In the genomic region with DNA sequence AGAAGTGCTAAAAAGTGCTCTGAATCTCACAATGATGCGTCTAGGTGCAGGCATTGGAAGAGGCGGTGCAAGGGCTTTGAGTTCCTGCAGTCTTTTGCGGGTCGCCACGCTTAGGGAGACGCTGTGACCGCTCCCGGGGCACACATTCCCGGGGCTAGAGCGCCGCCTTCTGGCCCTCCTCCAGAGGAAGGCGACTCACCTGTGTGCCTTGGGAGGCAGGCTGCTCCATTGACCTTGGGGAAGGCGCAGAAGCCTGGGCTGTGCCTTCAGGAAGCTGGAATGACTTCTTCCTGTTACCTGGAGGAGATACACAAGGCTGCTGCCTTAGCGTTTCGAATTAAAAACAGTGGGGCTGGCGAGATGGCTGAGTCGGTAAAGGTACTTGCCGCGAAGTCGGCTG, we compare ENCODE assay signal across 9 mouse cellular contexts. TPM values are rescaled to one million over a fixed set of nuclear protein-coding genes. Genes with fewer than 3 reads are reported as not detected.
DNase-seq lines count a peak whose midpoint lies in the region; ATAC-seq and TF ChIP-seq lines count a peak whose summit lies in the region.
"Had no signal": no experiment of that assay in that cellular context is flagged by ENCODE, and none has a peak within 500 bp of the region (broad histone marks: within the 10 kb centered on the region; RNA-seq: fewer than 3 reads in every experiment).

No protein-coding gene starts in this region.

- ATAC-seq in kidney, embryonic 14.5 days (ENCODE audit: low FRiP score, low TSS enrichment): 0 out of 2 replicates have a peak, but pooled peaks have one; percentile 29
- no peak for ATAC-seq in Patski
- no peak for ATAC-seq in liver, embryonic 11.5 days (replicated peaks; ENCODE audit: low FRiP score)

- H3K36me3 ChIP-seq in kidney, embryonic 14.5 days (ENCODE audit: control insufficient read depth, insufficient read depth, low read length): no peaks in the 10 kb centered on the region
- no peaks in the 10 kb centered on the region for H3K36me3 ChIP-seq in E14TG2a.4 (ENCODE audit: insufficient read depth, low read length)
- no peaks in the 10 kb centered on the region for H3K36me3 ChIP-seq in liver, embryonic 11.5 days (ENCODE audit: control insufficient read depth, insufficient read depth, low read length)
- H3K36me3 ChIP-seq: heart, embryonic 13.5 days; limb, embryonic 13.5 days had no signal

- peaks cover 9% of the 10 kb centered on the region; the same call in 1 of the 2 replicates for H3K4me1 ChIP-seq in kidney, embryonic 14.5 days (ENCODE audit: control insufficient read depth, insufficient read depth, low read length)
- peaks cover 47% of the 10 kb centered on the region for H3K4me1 ChIP-seq in E14TG2a.4 (replicated peaks; ENCODE audit: low read depth, low read length)
- peaks cover 14% of the 10 kb centered on the region for H3K4me1 ChIP-seq in liver, embryonic 11.5 days (replicated peaks; ENCODE audit: control insufficient read depth, insufficient read depth, low read length)

- no peak for DNase-seq in kidney, adult 9 months
- DNase-seq in Patski (ENCODE audit: low read depth, low spot score): no peak
- DNase-seq in liver, embryonic 11.5 days (ENCODE audit: low spot score): no peak
- DNase-seq in B cell, adult 2 months: no peak
- DNase-seq in gastrocnemius, postnatal 36 days: no peak

- TF ChIP-seq CTCF in E14TG2a.4 (conservative IDR thresholded peaks at IDR 0.05; ENCODE audit: low read length) (peak; percentile 48), Patski (IDR thresholded peaks at IDR 0.05) (peak; percentile 53)

- CTCF ChIA-PET in Patski (lab: Charles Lee): interaction anchor here (0.8 to 2.6 kb wide), 8 partner anchors 12 to 389 kb away, joined by 3 to 9 read pairs (median 3); no protein-coding TSS in a partner anchor

- in situ Hi-C loops in Patski (cut with MboI; ENCODE audit: low pct_unique_long_range_greater_than_20kb): no loop called here

- intact Hi-C loops in gastrocnemius, postnatal 36 days (cut with DNase I): no loop called here

- no peak overlapping the region for H3K4me2 ChIP-seq in kidney, embryonic 14.5 days (replicated peaks; ENCODE audit: low read depth, low read length)
- H3K4me2 ChIP-seq in liver, embryonic 11.5 days: peak overlapping the region; percentile 31; the same call in 1 of the 2 replicates
- H3K4me2 ChIP-seq: heart, embryonic 13.5 days; limb, embryonic 13.5 days had no signal

- H3K4me3 ChIP-seq in kidney, embryonic 14.5 days (ENCODE audit: low read length): no peak overlapping the region
- no peak overlapping the region for H3K4me3 ChIP-seq in E14TG2a.4 (replicated peaks; ENCODE audit: low read length)
- no peak overlapping the region for H3K4me3 ChIP-seq in liver, embryonic 11.5 days (ENCODE audit: low read depth, low read length)
- H3K4me3 ChIP-seq: heart, embryonic 13.5 days; limb, embryonic 13.5 days had no signal

- no peak overlapping the region for H3K27ac ChIP-seq in kidney, embryonic 14.5 days (ENCODE audit: low read depth, low read length)
- H3K27ac ChIP-seq in liver, embryonic 11.5 days (ENCODE audit: low read depth, low read length): no peak overlapping the region
- H3K27ac ChIP-seq: heart, embryonic 13.5 days; limb, embryonic 13.5 days had no signal

- peaks cover 49% of the 10 kb centered on the region for H3K27me3 ChIP-seq in kidney, embryonic 14.5 days (ENCODE audit: control insufficient read depth, insufficient read depth, low read length)
- H3K27me3 ChIP-seq in E14TG2a.4 (ENCODE audit: insufficient read depth, low read length): peaks cover 56% of the 10 kb centered on the region
- no peaks in the 10 kb centered on the region for H3K27me3 ChIP-seq in Patski
- peaks cover 59% of the 10 kb centered on the region for H3K27me3 ChIP-seq in liver, embryonic 11.5 days (replicated peaks; ENCODE audit: control insufficient read depth, insufficient read depth, low read length)

- no peak overlapping the region for H3K9ac ChIP-seq in kidney, embryonic 14.5 days (ENCODE audit: low read depth, low read length)
- H3K9ac ChIP-seq in liver, embryonic 11.5 days (ENCODE audit: low read depth, low read length): no peak overlapping the region
- H3K9ac ChIP-seq: heart, embryonic 13.5 days; limb, embryonic 13.5 days had no signal

- WGBS in kidney, embryonic 14.5 days: 26% methylated on average over 20 of the region's 20 CpGs
- 9% methylated on average over 20 of the region's 20 CpGs for WGBS in liver, embryonic 11.5 days

- no peaks in the 10 kb centered on the region for H3K9me3 ChIP-seq in kidney, embryonic 14.5 days (ENCODE audit: control insufficient read depth, low read length)
- H3K9me3 ChIP-seq in E14TG2a.4 (ENCODE audit: low read length): no peaks in the 10 kb centered on the region
- no peaks in the 10 kb centered on the region for H3K9me3 ChIP-seq in liver, embryonic 11.5 days (ENCODE audit: control insufficient read depth, low read length)
- H3K9me3 ChIP-seq: heart, embryonic 13.5 days; limb, embryonic 13.5 days had no signal

- POLR2A ChIA-PET in Patski (lab: Charles Lee): no interaction called here

RNA-seq across cellular contexts. Expression of a gene that starts 12.9 kb away (rescaled TPM):
- polyA plus RNA-seq in kidney, embryonic 14.5 days (2014; fragmentation: Nextera tagmentation; extraction: Ambion mirVana): not detected in 2 replicates
- polyA plus RNA-seq in Patski (2021): 0.13 TPM
- 0.14 TPM in 1 of 2 replicates, not detected in the other for polyA plus RNA-seq in liver, embryonic 11.5 days (2014; fragmentation: Nextera tagmentation; extraction: Ambion mirVana)
- total RNA-seq in gastrocnemius, postnatal 36 days (2021): not detected
- polyA plus RNA-seq: heart, embryonic 13.5 days had no signal

RNA-seq across cellular contexts. Expression of a gene that starts 24.4 kb away (rescaled TPM):
- polyA plus RNA-seq in kidney, embryonic 14.5 days (2014; fragmentation: Nextera tagmentation; extraction: Ambion mirVana): 0.19 TPM in 1 of 2 replicates, not detected in the other
- not detected for polyA plus RNA-seq in Patski (2021)
- polyA plus RNA-seq in liver, embryonic 11.5 days (2014; fragmentation: Nextera tagmentation; extraction: Ambion mirVana): 0.47 and 0.94 TPM in 2 replicates
- total RNA-seq in gastrocnemius, postnatal 36 days (2021): not detected
- polyA plus RNA-seq: heart, embryonic 13.5 days; limb, embryonic 13.5 days had no signal

RNA-seq across cellular contexts. Expression of a gene that starts 28.1 kb away (rescaled TPM):
- polyA plus RNA-seq in kidney, embryonic 14.5 days (2014; fragmentation: Nextera tagmentation; extraction: Ambion mirVana): not detected in 2 replicates
- polyA plus RNA-seq in Patski (2021): not detected
- polyA plus RNA-seq in liver, embryonic 11.5 days (2014; fragmentation: Nextera tagmentation; extraction: Ambion mirVana): 0.49 and 0.53 TPM in 2 replicates
- total RNA-seq in gastrocnemius, postnatal 36 days (2021): not detected
- polyA plus RNA-seq: heart, embryonic 13.5 days; limb, embryonic 13.5 days had no signal
